Mouse (Mus musculus): ENCODE results near the gene Hoxa13.

Hoxa13 gene

GRCm38 (mm10) chr6:52252016-52252774, 8.5 kb downstream of the Hoxa13 start:
- DNase-seq (ENCODE audit: low spot score in 2 of 2), result no peak

- no peak for DNase-seq (ENCODE audit: low spot score in 2 of 2)
These were observed 9.4 kb downstream of the Hoxa13 start for GRCm38 (mm10) chr6:52251177-52251879.

GRCm38 (mm10) chr6:52249826-52250225, 10.9 kb downstream of the Hoxa13 start:
- no peak for DNase-seq (ENCODE audit: low spot score in 2 of 2)

GRCm38 (mm10) chr6:52249415-52249738, 11.3 kb downstream of the Hoxa13 start:
- DNase-seq (ENCODE audit: low spot score in 2 of 2), result no peak

- DNase-seq (ENCODE audit: low spot score in 2 of 2), result no peak
These were observed 11.9 kb downstream of the Hoxa13 start for GRCm38 (mm10) chr6:52248638-52249414.

- no peak for DNase-seq (ENCODE audit: low spot score in 2 of 2)
These were observed 12.7 kb downstream of the Hoxa13 start for GRCm38 (mm10) chr6:52247766-52248637.

DNA sequence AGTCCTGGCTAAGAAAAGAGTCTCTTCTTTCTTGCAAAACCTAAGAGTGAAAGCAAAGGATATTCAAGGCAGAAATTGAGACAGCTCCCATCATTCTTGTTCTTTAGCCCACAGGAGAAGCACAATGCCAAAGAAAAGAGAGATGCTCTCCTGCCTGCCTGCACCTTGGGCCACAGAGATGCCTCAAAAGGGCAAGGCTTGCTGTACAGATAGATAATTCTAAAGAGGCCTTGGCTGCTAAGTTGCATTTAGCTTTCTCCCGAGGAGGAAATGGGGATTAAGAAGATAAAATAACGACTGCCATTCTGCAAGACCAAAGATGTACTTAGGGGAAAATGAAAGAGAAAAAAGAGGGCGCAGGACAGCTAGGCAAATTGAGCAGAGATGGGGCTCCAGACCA, 13.8 kb downstream of the Hoxa13 start:
- DNase-seq (ENCODE audit: low spot score in 2 of 2), result no peak

- no peak for DNase-seq (ENCODE audit: low spot score in 2 of 2)
These were observed 14.3 kb downstream of the Hoxa13 start for GRCm38 (mm10) chr6:52246403-52246803.

- no peak for DNase-seq (ENCODE audit: low spot score in 2 of 2)
These were observed 14.9 kb downstream of the Hoxa13 start, which contains the start of gene Hoxa11 for GRCm38 (mm10) chr6:52245757-52246142. Gene Hoxa11, minus strand, starts transcription at chr6:52245810.

GRCm38 (mm10) chr6:52245040-52245756, 15.5 kb downstream of the Hoxa13 start:
- no peak for DNase-seq (ENCODE audit: low spot score in 2 of 2)

DNA sequence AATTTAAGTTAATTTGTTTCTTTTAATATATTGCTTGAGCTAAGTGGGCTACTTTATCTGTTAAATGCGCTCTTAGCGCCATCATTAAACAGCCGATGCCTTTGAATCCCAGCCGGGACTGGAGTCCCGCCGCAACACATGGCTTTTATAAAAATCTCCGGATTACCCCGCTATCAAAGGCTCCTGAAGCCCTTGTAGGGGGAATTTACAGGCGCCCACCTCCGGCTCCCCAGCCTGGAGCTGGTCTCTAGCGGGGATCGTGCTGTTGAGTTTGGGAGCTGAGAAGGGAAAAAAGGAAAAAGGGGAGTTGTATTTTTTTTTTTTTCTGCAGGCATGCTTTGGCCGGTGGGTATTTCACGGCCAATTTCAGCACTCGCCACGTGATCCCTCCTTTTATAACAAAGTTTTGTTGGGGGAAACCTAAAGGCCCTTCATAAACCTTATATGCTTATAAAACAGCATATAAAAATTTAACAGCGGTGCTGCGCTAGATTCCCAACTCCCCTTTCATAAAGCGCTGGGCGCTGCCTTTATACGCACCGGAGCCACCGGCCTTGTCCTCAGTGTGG, 16.1 kb downstream of the Hoxa13 start:
- DNase-seq (ENCODE audit: low spot score in 2 of 2), result no peak

DNA sequence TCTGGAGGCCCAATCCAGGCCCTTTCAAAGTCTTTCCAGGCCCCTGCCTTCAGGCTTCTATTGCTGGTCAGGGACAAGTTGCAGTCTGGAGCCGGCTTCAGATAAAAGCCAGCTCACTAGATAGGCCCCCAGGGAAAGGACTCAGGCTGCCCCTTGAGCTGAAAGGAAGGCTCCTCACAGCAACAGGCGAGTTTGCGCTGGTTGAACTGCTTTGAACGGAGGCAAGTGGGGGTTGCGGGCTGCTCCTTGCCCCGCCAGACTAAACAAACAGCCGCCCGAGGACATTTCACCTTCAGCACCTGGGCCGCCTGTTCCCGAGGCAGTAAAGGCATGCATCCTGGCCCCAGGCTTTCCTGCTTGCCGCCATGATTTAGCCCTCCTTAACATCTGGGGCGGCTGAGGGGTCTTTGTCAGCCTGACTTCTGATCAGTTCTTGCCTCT, 17.0 kb downstream of the Hoxa13 start:
- DNase-seq (ENCODE audit: low spot score in 2 of 2), result no peak

GRCm38 (mm10) chr6:52242801-52243332, 17.8 kb downstream of the Hoxa13 start:
- DNase-seq (ENCODE audit: low spot score in 2 of 2), result no peak

GRCm38 (mm10) chr6:52241001-52241621, 19.6 kb downstream of the Hoxa13 start:
- no peak for DNase-seq (ENCODE audit: low spot score in 2 of 2)

GRCm38 (mm10) chr6:52240389-52241000, 20.2 kb downstream of the Hoxa13 start, which contains the start of gene Hoxa10:
Gene Hoxa10, minus strand, starts transcription at chr6:52240854.
- no peak for DNase-seq (ENCODE audit: low spot score in 2 of 2)

GRCm38 (mm10) chr6:52239625-52240388, 20.9 kb downstream of the Hoxa13 start:
- no peak for DNase-seq (ENCODE audit: low spot score in 2 of 2)

GRCm38 (mm10) chr6:52238976-52239375, 21.7 kb downstream of the Hoxa13 start:
- DNase-seq (ENCODE audit: low spot score in 2 of 2), result no peak

DNA sequence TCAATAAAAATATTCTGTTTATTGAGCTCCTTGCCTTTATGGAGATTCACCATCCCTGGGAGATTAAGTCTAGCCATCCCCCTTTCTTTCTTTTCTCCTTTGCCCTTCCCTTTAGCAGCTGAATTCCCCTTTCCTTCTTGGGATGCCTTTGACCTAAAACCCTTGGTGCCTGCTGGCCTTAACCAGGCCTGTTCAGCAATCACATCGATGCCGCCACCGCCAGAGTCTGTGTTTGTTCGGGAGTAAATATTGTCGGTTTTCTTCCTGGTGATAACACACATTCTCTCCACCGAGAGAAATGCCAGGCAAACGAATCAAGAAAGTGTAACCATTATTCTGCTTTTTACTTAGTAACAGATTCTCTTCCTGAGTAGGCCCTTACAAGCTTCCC, 22.5 kb downstream of the Hoxa13 start:
- DNase-seq (ENCODE audit: low spot score in 2 of 2), result no peak
